Mouse (Mus musculus): ENCODE results near the gene Ngdn. TPM values are rescaled to one million over a fixed set of nuclear protein-coding genes. Genes with fewer than 3 reads are reported as not detected.
"Not testable (repeated sequence)": the region's sequence is repeated elsewhere in the genome, so short reads cannot be mapped to it uniquely, and the experiment has no call there.

Ngdn gene
- 92.8 and 97.7 TPM in 2 replicates for polyA plus RNA-seq (2014; fragmentation: Nextera tagmentation; extraction: Ambion mirVana)

- Histone ChIP-seq H3K36me3 (replicated peaks; ENCODE audit: control insufficient read depth, insufficient read depth, low read depth, low read length) (no peaks in the 10 kb centered on the region), H3K4me2 (ENCODE audit: low read depth, low read length) (peak within 1 kb of the TSS; percentile 73), H3K9me3 (replicated peaks; ENCODE audit: control insufficient read depth, low read length) (no peaks in the 10 kb centered on the region), H3K4me3 (ENCODE audit: low read depth, low read length) (peak within 1 kb of the TSS; percentile 70), H3K27me3 (ENCODE audit: control insufficient read depth, insufficient read depth, low read length) (no peaks in the 10 kb centered on the region), H3K9ac (replicated peaks; ENCODE audit: low read length) (peak within 1 kb of the TSS; percentile 81), H3K27ac (replicated peaks; ENCODE audit: low read depth, low read length) (peak within 1 kb of the TSS; percentile 83), H3K4me1 (ENCODE audit: control insufficient read depth, insufficient read depth, low read length) (no peaks in the 10 kb centered on the region)
- peak; percentile 96 for ATAC-seq (replicated peaks; ENCODE audit: insufficient number of reproducible peaks, low FRiP score, low TSS enrichment, low read depth)
- DNase-seq (ENCODE audit: low spot score), result peak; percentile 99
- WGBS, result under 1% methylated on average over 36 of the region's 36 CpGs
Observed at GRCm38 (mm10) chr14:55014991-55015766, at the start of gene Ngdn. Gene Ngdn, plus strand, starts transcription at chr14:55015454.

GRCm38 (mm10) chr14:54965631-54966030, 49.6 kb upstream of the Ngdn start:
- WGBS, result 68% methylated on average over 6 of the region's 6 CpGs
- Histone ChIP-seq H3K9ac (replicated peaks; ENCODE audit: low read length) (no peak overlapping the region), H3K27me3 (ENCODE audit: control insufficient read depth, insufficient read depth, low read length) (no peaks in the 10 kb centered on the region), H3K4me1 (ENCODE audit: control insufficient read depth, insufficient read depth, low read length) (no peaks in the 10 kb centered on the region), H3K4me3 (ENCODE audit: low read depth, low read length) (no peak overlapping the region), H3K4me2 (ENCODE audit: low read depth, low read length) (no peak overlapping the region), H3K9me3 (replicated peaks; ENCODE audit: control insufficient read depth, low read length) (no peaks in the 10 kb centered on the region), H3K27ac (replicated peaks; ENCODE audit: low read depth, low read length) (no peak overlapping the region), H3K36me3 (replicated peaks; ENCODE audit: control insufficient read depth, insufficient read depth, low read depth, low read length) (no peaks in the 10 kb centered on the region)
- ATAC-seq (replicated peaks; ENCODE audit: insufficient number of reproducible peaks, low FRiP score, low TSS enrichment, low read depth), result no peak
- DNase-seq (ENCODE audit: low spot score), result no peak

GRCm38 (mm10) chr14:54966320-54966977, 48.8 kb upstream of the Ngdn start, which contains the start of gene Myh6:
Gene Myh6, minus strand, starts transcription at chr14:54966927.
- no peak within 1 kb of the TSS for H3K4me2 ChIP-seq (ENCODE audit: low read depth, low read length)

DNA sequence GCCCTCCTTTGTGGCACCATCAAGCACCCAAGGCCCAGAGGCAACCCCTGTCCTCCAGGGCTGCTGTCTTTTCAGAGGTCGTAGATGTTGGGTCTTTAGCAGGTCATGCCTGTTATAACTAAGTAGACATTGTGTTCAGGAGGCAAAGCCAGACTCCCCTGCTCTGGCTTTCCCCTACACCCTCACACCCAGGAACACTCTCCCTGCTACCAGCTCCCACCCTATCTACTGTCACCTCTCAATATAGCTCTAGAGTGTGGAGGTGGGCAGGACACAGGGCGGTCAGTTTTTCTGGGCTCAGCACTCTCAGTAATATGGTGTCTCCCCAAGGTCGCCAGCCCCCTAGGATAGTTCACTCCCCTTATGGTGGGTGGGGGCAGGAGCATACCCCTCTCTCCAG, 47.4 kb upstream of the Ngdn start:
- ATAC-seq (replicated peaks; ENCODE audit: insufficient number of reproducible peaks, low FRiP score, low TSS enrichment, low read depth) (no peak), DNase-seq (ENCODE audit: low spot score) (no peak)
- no peaks in the 10 kb centered on the region for H3K9me3 ChIP-seq (replicated peaks; ENCODE audit: control insufficient read depth, low read length)
- no peak overlapping the region for H3K27ac ChIP-seq (replicated peaks; ENCODE audit: low read depth, low read length)
- H3K4me1 ChIP-seq (ENCODE audit: control insufficient read depth, insufficient read depth, low read length), result no peaks in the 10 kb centered on the region
- H3K27me3 ChIP-seq (ENCODE audit: control insufficient read depth, insufficient read depth, low read length), result no peaks in the 10 kb centered on the region
- H3K4me2 ChIP-seq (ENCODE audit: low read depth, low read length), result no peak overlapping the region
- H3K36me3 ChIP-seq (replicated peaks; ENCODE audit: control insufficient read depth, insufficient read depth, low read depth, low read length), result no peaks in the 10 kb centered on the region
- no peak overlapping the region for H3K4me3 ChIP-seq (ENCODE audit: low read depth, low read length)
- no peak overlapping the region for H3K9ac ChIP-seq (replicated peaks; ENCODE audit: low read length)
- 86% methylated on average over 3 of the region's 3 CpGs for WGBS

More at GRCm38 (mm10) chr14:54966320-54966977, 48.8 kb upstream of the Ngdn start, which contains the start of gene Myh6:
- H3K27me3 ChIP-seq (ENCODE audit: control insufficient read depth, insufficient read depth, low read length), result no peaks in the 10 kb centered on the region
- no peak within 1 kb of the TSS for H3K4me3 ChIP-seq (ENCODE audit: low read depth, low read length)
- H3K4me1 ChIP-seq (ENCODE audit: control insufficient read depth, insufficient read depth, low read length), result no peaks in the 10 kb centered on the region
- DNase-seq (ENCODE audit: low spot score) (no peak), ATAC-seq (replicated peaks; ENCODE audit: insufficient number of reproducible peaks, low FRiP score, low TSS enrichment, low read depth) (no peak)
- H3K27ac ChIP-seq (replicated peaks; ENCODE audit: low read depth, low read length), result no peak within 1 kb of the TSS
- no peaks in the 10 kb centered on the region for H3K36me3 ChIP-seq (replicated peaks; ENCODE audit: control insufficient read depth, insufficient read depth, low read depth, low read length)
- no peaks in the 10 kb centered on the region for H3K9me3 ChIP-seq (replicated peaks; ENCODE audit: control insufficient read depth, low read length)
- WGBS, result 68% methylated on average over 7 of the region's 7 CpGs
- H3K9ac ChIP-seq (replicated peaks; ENCODE audit: low read length), result no peak within 1 kb of the TSS

DNA sequence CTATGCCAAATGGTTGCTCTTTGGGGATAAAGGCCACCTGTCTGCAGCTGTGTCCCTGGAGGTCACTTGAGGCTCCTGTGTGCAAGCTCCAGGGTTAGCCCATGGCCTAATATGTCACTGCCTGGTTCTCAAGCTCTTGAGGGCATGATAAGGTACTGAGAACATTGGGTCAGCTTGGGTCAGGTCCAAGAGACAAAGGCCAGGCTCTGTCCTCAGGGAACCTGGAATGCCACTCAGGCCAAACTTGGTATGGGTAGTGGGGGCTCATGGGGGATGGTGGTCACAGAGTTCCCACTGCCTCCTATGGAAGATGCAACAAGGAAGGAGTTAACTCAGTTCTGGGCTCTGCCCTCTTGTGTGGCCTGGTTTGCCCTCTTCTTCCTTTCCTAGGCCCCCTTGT, 46.9 kb upstream of the Ngdn start:
- Histone ChIP-seq H3K36me3 (replicated peaks; ENCODE audit: control insufficient read depth, insufficient read depth, low read depth, low read length) (no peaks in the 10 kb centered on the region), H3K9ac (replicated peaks; ENCODE audit: low read length) (no peak overlapping the region), H3K4me3 (ENCODE audit: low read depth, low read length) (no peak overlapping the region), H3K27me3 (ENCODE audit: control insufficient read depth, insufficient read depth, low read length) (no peaks in the 10 kb centered on the region), H3K4me1 (ENCODE audit: control insufficient read depth, insufficient read depth, low read length) (no peaks in the 10 kb centered on the region), H3K27ac (replicated peaks; ENCODE audit: low read depth, low read length) (no peak overlapping the region), H3K4me2 (ENCODE audit: low read depth, low read length) (no peak overlapping the region), H3K9me3 (replicated peaks; ENCODE audit: control insufficient read depth, low read length) (no peaks in the 10 kb centered on the region)
- ATAC-seq (replicated peaks; ENCODE audit: insufficient number of reproducible peaks, low FRiP score, low TSS enrichment, low read depth) (no peak), DNase-seq (ENCODE audit: low spot score) (no peak)

GRCm38 (mm10) chr14:54972786-54973185, 42.5 kb upstream of the Ngdn start:
- H3K36me3 ChIP-seq (replicated peaks; ENCODE audit: control insufficient read depth, insufficient read depth, low read depth, low read length); H3K4me3 ChIP-seq (ENCODE audit: low read depth, low read length); H3K27me3 ChIP-seq (ENCODE audit: control insufficient read depth, insufficient read depth, low read length); H3K4me2 ChIP-seq (ENCODE audit: low read depth, low read length); H3K9me3 ChIP-seq (replicated peaks; ENCODE audit: control insufficient read depth, low read length); H3K27ac ChIP-seq (replicated peaks; ENCODE audit: low read depth, low read length); H3K4me1 ChIP-seq (ENCODE audit: control insufficient read depth, insufficient read depth, low read length); H3K9ac ChIP-seq (replicated peaks; ENCODE audit: low read length); ATAC-seq (replicated peaks; ENCODE audit: insufficient number of reproducible peaks, low FRiP score, low TSS enrichment, low read depth); DNase-seq (ENCODE audit: low spot score): not testable (repeated sequence)
- 92% methylated on average over 8 of the region's 11 CpGs for WGBS

DNA sequence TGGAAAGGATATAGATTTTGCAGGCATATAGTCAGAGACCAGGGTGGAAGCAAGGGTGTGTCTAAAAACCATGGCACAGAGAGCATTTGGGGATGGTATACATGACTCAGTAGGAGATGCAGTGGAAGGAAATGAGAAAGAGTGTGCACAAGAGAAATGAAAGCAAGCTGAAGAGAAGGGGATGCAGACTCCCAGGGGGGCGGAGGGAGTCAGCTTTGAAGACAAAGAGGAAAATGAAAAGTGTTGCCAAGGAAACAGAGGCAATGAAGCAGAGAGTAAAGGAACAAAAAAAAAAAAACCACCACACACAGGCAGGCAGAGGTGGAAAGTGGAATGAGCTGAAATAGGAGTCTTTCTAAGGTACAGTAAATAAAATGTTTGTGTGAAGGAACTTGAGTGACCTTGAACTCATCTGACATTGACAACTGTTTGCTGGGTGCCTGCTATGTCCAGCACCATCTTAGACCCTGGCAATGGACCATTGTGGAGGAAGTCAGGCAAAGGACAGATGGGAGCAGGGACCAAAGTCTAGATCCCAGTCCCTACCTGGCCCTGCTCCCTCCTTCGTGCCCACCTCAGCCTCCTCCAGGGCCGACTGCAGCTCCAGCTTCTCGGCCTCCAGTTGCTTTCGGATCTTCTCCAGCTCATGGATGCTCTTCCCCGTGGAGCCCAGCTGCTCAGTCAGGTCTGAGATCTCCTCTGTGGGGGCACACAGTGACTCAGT, 41.0 kb upstream of the Ngdn start:
- Histone ChIP-seq H3K27me3 (ENCODE audit: control insufficient read depth, insufficient read depth, low read length) (no peaks in the 10 kb centered on the region), H3K9me3 (replicated peaks; ENCODE audit: control insufficient read depth, low read length) (no peaks in the 10 kb centered on the region), H3K4me3 (ENCODE audit: low read depth, low read length) (no peak overlapping the region), H3K27ac (replicated peaks; ENCODE audit: low read depth, low read length) (no peak overlapping the region), H3K4me1 (ENCODE audit: control insufficient read depth, insufficient read depth, low read length) (no peaks in the 10 kb centered on the region), H3K4me2 (ENCODE audit: low read depth, low read length) (no peak overlapping the region), H3K36me3 (replicated peaks; ENCODE audit: control insufficient read depth, insufficient read depth, low read depth, low read length) (no peaks in the 10 kb centered on the region), H3K9ac (replicated peaks; ENCODE audit: low read length) (no peak overlapping the region)
- no peak for DNase-seq (ENCODE audit: low spot score)
- ATAC-seq (replicated peaks; ENCODE audit: insufficient number of reproducible peaks, low FRiP score, low TSS enrichment, low read depth), result no peak
- 78% methylated on average over 6 of the region's 6 CpGs for WGBS
